ENCODE assay signal across 8 mouse cellular contexts in genomic region chr1:157411711-157412380, GRCm38 (mm10). TPM values are rescaled to one million over a fixed set of nuclear protein-coding genes. Genes with fewer than 3 reads are reported as not detected.
A peak's percentile ranks its signal among the peaks of the same experiment; 100 is the strongest.
DNase-seq lines count a peak whose midpoint lies in the region; ATAC-seq and TF ChIP-seq lines count a peak whose summit lies in the region.

No protein-coding gene starts in this region.

- H3K4me2 ChIP-seq in forebrain, embryonic 14.5 days (ENCODE audit: low read length), result peak overlapping the region; percentile 71
- H3K4me2 ChIP-seq in lung, postnatal 0 days (replicated peaks; ENCODE audit: low read depth, low read length), result peak overlapping the region; percentile 78

- H3K27ac ChIP-seq in forebrain, embryonic 14.5 days (ENCODE audit: low read depth, low read length), result peak overlapping the region; percentile 97
- peak overlapping the region; percentile 92 for H3K27ac ChIP-seq in lung, postnatal 0 days (ENCODE audit: low read length)

- H3K4me3 ChIP-seq in forebrain, embryonic 14.5 days (ENCODE audit: low read depth, low read length), result peak overlapping the region; percentile 89
- H3K4me3 ChIP-seq in lung, postnatal 0 days (ENCODE audit: low read depth, low read length), result peak overlapping the region; percentile 90

- under 1% methylated on average over 48 of the region's 85 CpGs for WGBS in forebrain, embryonic 14.5 days
- 2% methylated on average over 48 of the region's 85 CpGs for WGBS in lung, postnatal 0 days

- H3K9me3 ChIP-seq in forebrain, embryonic 14.5 days (replicated peaks; ENCODE audit: control insufficient read depth, low read length), result no peaks in the 10 kb centered on the region
- H3K9me3 ChIP-seq in lung, postnatal 0 days (ENCODE audit: low read length), result no peaks in the 10 kb centered on the region

- TF ChIP-seq EP300 in lung, postnatal 0 days (IDR thresholded peaks at IDR 0.05), result no peak

- peak; percentile 53 for TF ChIP-seq CTCF in lung, postnatal 0 days (IDR thresholded peaks at IDR 0.05)

- intact Hi-C loops in heart, postnatal 25 days (cut with DNase I), result loop anchor here (2.0 to 5.0 kb wide), 2 partner anchors 37 to 110 kb away; no protein-coding TSS in a partner anchor

- DNase-seq in MN1 (ENCODE audit: low spot score), result peak; percentile 80
- DNase-seq in cerebellum, adult 11 months, result peak; percentile 68
- peak; percentile 52 for DNase-seq in forebrain, embryonic 14.5 days (ENCODE audit: low spot score)
- peak; percentile 65 for DNase-seq in heart, postnatal 25 days (ENCODE audit: low spot score)
- DNase-seq in layer of hippocampus, adult 9-11 months, result peak; percentile 52
- peak; percentile 68 for DNase-seq in lung, postnatal 0 days (ENCODE audit: low spot score)
- peak; percentile 72 for DNase-seq in ovary, postnatal 36 days (ENCODE audit: low spot score)
- DNase-seq in urinary bladder, postnatal 36 days (ENCODE audit: low spot score in 2 of 2), result peak; percentile 48 to 60

- peak overlapping the region; percentile 90 for H3K9ac ChIP-seq in forebrain, embryonic 14.5 days (ENCODE audit: low read length)
- H3K9ac ChIP-seq in lung, postnatal 0 days (replicated peaks; ENCODE audit: low read depth), result peak overlapping the region; percentile 62

- peaks cover 10% of the 10 kb centered on the region; the same call in 1 of the 2 replicates for H3K4me1 ChIP-seq in forebrain, embryonic 14.5 days (ENCODE audit: control insufficient read depth, insufficient read depth, low read length)
- H3K4me1 ChIP-seq in lung, postnatal 0 days (ENCODE audit: insufficient read depth, low read depth, low read length), result no peaks in the 10 kb centered on the region

- H3K27me3 ChIP-seq in forebrain, embryonic 14.5 days (replicated peaks; ENCODE audit: control insufficient read depth, insufficient read depth, low read length), result no peaks in the 10 kb centered on the region
- H3K27me3 ChIP-seq in lung, postnatal 0 days (replicated peaks; ENCODE audit: insufficient read depth, low read length), result no peaks in the 10 kb centered on the region

- H3K36me3 ChIP-seq in forebrain, embryonic 14.5 days (ENCODE audit: control insufficient read depth, insufficient read depth, low read length), result no peaks in the 10 kb centered on the region
- H3K36me3 ChIP-seq in lung, postnatal 0 days (ENCODE audit: insufficient read depth, low read length), result no peaks in the 10 kb centered on the region

- peak; percentile 87 for ATAC-seq in forebrain, embryonic 14.5 days
- ATAC-seq in lung, postnatal 0 days, result peak; percentile 84

RNA-seq across cellular contexts. Expression of gene Rasal2, which starts 0.5 kb away (rescaled TPM):
- 30.7 and 32.5 TPM in 2 replicates for polyA plus RNA-seq in forebrain, embryonic 14.5 days (2014; fragmentation: Nextera tagmentation; extraction: Ambion mirVana)
- total RNA-seq in heart, postnatal 25 days (2021), result 10 to 100 TPM; 21.6 to 34.8 TPM
- 15.3 and 19.8 TPM in 2 replicates for polyA plus RNA-seq in lung, postnatal 0 days (2015; fragmentation: Nextera tagmentation; extraction: Ambion mirVana)

RNA-seq across cellular contexts. Expression of gene Cryzl2, which starts 46.5 kb away (rescaled TPM):
- polyA plus RNA-seq in forebrain, embryonic 14.5 days (2014; fragmentation: Nextera tagmentation; extraction: Ambion mirVana), result 7.1 and 8.1 TPM in 2 replicates
- total RNA-seq in heart, postnatal 25 days (2021), result 10 to 100 TPM in 1 of 2 experiments, 1 to 10 TPM in 1; 8.4 to 10.3 TPM
- polyA plus RNA-seq in lung, postnatal 0 days (2015; fragmentation: Nextera tagmentation; extraction: Ambion mirVana), result 9.4 and 9.8 TPM in 2 replicates

Comparison
In these comparisons a context has a peak if more than half of its experiments do, and no peak if none do; other contexts are left out.
1. Peak in every context shown above with its lines: DNase-seq, ATAC-seq, H3K4me3 ChIP-seq and H3K27ac ChIP-seq.